Mouse (Mus musculus) gastrocnemius, postnatal 10 days (tissue): ENCODE results near the gene Fkrp. TPM values are rescaled to one million over a fixed set of nuclear protein-coding genes. Genes with fewer than 3 reads are reported as not detected.

Source experiments
- DNase-seq: peaks from one replicate; pipeline ENCODE4 v3.0.0; 2021; ENCODE audit warnings: mixed read lengths
- total RNA-seq, 2 experiments: library from RNA; stranded (reverse); gene quantifications; 2 replicates each; pipeline ENCODE4 v1.2.3; 2021

The Fkrp gene
- total RNA-seq, 2 experiments from 2014 or later: 23.2 to 23.3 TPM

DNA sequence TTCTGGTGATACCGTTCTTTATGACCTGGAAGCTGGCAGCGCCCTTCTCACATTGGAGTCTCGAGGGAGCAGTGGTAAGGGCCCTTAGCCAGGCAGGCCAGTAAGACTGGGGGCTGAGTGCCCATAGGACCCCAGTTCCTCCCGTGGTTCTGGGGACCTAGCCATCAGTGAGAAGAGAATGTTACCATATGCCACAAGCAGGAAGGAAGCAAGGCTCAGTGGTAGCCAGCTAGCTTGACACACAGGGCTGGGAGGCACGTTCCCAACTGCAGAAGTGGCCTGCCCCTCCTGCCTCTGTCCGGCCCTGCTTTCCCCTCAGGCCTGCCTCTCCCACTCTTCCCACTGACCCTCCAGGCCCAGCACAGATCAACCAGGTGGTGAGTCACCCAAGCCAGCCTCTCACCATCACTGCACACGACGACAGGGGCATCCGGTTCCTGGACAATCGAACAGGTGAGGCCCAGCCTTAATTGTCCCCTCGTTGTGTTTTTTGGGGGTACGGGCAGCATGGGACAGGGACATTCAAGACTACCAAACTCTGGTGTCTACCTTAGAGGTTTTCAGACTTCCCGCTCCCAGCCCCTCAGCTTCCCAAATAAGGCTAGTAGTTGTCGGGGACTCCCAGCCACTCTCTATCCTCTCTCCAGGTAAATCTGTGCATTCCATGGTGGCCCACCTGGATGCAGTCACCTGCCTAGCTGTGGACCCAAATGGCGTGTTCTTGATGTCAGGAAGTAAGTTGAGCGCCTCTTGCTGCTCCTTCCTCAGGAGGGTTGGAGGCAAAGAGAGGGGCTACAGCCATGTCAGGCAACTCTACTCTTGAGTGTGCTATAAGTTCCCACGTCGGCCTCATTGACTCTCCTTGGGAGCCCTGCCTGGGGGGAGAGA, 21.6 kb upstream of the Fkrp start:
- no peak for DNase-seq

GRCm38 (mm10) chr7:16830449-16830848, 13.9 kb upstream of the Fkrp start:
- no peak for DNase-seq

DNA sequence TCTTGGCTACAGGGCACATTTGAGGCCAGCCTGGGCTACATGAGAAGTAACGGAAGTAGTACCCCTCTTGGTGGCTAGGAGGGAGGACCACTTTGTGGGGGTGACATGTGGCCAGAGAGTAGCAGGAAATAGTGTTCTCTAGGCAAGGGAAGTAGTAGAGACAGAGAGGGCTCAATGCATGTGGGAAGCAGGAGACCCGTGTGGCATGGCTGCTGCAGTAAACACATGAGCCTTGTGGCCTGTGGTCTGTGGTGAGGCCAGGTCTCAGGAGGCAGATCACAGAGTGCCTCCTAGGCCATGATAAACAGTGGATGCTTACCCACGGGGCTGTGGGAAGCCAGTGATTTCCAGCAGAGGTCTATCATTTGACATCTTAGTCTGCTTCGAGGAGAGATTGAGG, 10.7 kb upstream of the Fkrp start:
- no peak for DNase-seq

DNA sequence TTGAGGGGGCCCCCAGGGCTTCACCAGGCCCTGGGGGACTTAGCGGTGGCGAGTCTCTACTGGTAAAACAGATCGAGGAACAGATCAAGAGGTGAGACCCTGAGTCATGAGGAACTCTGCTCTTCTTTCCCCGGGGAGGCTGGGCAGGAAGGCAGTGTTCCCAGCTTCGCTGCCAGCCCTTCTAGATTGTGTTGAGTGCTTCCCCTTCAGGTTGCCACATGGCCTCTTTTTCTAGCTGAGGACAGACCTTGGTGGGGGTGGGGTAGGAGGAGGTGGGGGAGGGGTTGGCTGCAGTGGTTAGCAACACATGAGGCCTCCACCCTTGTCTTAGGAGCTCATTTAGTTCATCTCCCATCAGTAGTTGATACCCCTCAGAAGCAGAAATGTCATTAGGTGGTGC, 10.0 kb upstream of the Fkrp start:
- DNase-seq: no peak

- no peak for DNase-seq
Observed at GRCm38 (mm10) chr7:16825785-16826184, 9.3 kb upstream of the Fkrp start.

- DNase-seq: no peak
Observed at GRCm38 (mm10) chr7:16823734-16824133, 7.2 kb upstream of the Fkrp start.

GRCm38 (mm10) chr7:16821669-16822101, 5.2 kb upstream of the Fkrp start:
- no peak for DNase-seq

GRCm38 (mm10) chr7:16821091-16821490, 4.6 kb upstream of the Fkrp start:
- no peak for DNase-seq

GRCm38 (mm10) chr7:16820271-16820763, 3.8 kb upstream of the Fkrp start:
- no peak for DNase-seq

DNA sequence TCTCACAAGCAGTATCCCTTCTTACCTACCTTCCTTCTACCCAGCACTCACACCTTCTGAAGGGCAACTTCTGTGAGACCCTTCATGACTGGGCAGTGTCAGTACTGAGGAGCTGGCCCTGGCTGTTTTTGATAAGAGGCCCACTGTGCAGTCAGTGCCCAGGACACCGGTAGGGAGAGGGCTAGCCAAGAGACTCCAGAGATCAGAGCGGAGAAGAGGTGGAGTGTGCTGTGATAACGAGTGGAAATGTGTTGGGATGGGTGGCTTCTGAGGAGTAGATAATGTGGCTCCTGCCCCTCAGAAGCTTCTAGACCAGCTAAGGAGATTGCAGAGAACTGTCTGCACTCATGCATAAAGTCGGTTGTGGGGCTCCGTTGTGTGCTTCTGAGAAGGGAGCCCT, 3.3 kb upstream of the Fkrp start:
- DNase-seq: no peak

DNA sequence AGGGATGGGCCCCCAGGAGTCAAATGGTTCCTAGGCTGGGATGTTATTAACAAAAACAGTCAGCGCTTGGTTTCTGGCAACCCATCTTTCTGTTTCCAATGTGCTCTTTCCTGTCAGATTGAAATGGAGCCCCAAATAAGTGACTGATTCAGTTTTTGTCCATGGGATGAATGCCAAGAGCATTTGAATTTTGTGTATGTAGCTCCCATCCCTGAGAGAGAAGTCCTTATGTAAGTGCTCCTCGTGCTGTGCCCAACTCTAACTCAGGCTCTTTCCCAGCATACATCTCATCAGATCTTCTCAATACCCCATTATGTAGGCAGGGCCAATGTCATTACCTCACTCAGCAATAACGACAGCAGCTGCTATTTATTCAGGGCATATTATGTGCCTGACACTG, 1.2 kb upstream of the Fkrp start:
- no peak for DNase-seq

DNA sequence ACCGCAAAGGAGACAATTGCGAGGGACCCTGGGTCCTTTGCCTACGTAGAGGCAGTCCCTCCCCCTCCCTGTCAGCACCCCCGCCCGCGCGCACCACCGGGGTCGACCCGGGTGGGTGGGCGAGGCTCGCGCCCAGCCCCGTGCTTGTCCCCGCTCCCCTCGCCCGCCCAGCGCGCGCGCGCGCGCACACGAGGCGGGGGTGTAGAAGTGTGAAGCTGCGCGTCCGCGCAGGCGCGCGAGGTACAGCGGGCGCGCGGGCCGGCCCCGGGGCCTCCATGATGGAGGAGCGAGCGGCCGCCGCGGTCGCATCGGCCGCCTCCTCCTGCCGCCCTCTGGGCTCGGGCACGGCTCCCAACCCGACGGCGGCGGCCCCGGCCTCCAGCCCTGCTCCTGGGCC, 456 bp downstream of the Fkrp start:
- DNase-seq: peak; percentile 77

- DNase-seq: no peak
Observed at GRCm38 (mm10) chr7:16815351-16815941, 1.1 kb downstream of the Fkrp start, which contains the start of gene Strn4. Gene Strn4, plus strand, starts transcription at chr7:16815889.

DNA sequence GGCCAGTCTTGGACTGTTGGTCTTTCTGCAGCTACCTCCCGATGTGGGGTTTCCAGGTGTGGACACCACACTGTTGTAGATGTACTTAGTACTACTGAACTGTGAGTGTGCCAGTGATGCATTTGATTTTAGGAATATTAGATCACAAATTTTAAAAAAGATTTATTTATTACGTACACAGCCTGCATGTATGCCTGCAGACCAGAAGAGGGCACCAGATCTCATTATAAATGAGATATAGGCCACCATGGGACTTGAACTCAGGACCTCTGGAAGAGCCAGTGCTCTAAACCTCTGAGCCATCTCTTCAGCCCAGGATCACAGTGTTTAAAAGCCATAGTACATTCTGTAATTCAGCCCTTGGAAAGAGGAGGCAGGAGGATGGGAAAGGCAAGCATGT, 4.0 kb downstream of the Fkrp start:
- no peak for DNase-seq

GRCm38 (mm10) chr7:16811649-16812070, 4.9 kb downstream of the Fkrp start:
- no peak for DNase-seq

DNA sequence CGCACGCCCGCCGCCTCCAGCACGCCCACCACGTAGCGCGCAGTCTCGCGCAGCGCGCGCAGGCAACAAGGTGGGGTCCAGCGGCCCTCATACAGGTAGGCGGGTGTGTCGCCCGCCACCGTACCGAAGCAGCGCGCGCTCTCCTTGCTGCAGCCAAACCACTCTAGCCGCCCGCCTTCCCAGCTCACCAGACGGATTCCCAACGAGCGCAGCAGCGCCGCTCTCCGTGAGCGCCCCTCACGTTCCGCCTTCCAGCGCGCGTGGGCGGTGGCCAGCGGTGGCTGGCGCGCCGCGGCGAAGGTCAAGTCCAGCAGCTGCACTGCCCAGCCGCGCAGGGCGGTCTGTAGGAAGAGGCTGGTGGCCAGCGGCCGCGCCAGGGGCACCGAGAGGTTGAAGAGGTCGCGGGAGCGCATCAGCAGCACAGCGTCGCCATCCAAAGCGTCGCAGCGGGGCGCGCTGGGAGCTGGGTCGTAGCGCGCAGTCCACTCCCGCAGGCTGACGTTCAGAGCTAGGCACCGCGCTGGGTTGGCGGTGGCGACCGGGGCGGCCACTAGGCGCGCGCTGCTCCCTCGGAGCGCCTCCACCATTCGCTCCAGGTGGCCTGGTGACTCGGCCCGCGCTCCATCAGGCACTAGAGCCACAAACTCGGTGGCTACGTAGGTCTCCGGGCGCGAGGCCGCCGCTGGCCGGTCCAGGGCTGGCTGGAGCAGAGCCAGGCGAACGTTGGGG, 5.4 kb downstream of the Fkrp start:
- DNase-seq: peak; percentile 43

- DNase-seq: no peak
Observed at GRCm38 (mm10) chr7:16810399-16810919, 6.1 kb downstream of the Fkrp start.

DNA sequence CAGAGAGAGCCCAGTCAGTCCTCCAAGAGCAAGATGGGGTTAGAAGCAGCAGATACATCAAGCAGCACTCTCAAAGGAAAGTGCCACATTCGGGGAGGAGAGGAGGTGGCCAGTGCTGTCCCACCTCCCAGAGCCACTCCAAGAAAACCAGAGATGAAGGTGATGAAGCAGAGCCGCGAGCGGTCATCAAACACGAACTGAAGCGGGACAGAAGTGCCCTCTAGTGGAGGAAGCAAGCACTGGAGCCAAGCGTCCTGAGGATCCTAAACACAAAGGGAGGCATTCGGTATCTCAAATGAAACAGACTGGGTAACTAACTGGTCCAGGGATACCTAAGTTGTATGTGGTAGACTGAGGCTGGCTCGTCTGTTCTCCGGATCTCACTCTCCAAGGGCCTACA, 6.8 kb downstream of the Fkrp start:
- peak; percentile 69 for DNase-seq

- DNase-seq: no peak
Observed at GRCm38 (mm10) chr7:16808647-16809046, 7.9 kb downstream of the Fkrp start.

DNA sequence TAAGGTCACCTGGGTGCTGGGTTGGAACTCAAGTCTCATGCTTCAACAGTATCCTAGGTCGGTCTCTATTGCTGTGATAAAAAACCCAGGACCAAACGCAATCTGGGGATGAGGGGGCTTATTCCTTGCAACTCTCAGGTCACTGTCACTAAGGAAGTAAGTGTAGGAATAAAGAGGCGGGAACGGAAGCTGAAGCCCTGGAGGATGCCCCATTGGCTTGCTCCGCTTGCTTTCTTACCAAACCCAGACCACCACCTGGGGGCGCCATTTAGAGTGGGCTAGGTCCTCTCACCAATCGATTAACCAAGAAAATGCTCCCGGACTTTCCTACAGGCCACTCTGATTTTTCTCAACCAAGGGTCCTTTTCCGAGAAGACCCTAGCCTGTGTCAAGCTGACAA, 8.6 kb downstream of the Fkrp start:
- DNase-seq: no peak

DNA sequence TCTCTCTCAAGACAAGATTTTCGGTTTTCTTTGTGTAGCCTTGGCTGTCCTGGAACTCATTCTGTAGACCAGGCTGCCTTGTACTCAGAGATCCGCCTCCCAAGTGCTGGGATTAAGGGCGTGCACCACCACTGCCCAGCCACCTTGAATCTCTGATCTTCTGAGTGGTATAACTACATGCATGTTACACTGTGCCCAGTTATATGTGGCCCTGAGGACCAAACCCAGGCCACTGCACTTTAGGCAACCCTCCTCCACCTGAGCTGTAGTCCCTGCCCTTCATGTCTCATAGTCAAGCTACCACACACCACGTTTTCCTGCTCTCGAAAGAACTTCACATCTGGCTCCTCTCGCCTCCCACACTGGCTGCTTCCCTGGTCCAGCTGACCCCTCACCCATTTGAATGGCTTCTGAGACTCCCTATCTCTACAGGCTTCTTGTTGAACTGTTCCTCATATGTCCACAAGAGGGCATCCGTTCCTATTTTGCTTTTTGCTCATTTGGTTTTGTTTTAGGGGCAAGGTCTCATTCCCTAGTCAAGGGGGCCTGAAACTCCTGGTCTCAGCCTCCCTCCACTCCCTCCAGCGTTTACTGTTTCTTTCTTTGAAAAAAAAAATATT, 12.0 kb downstream of the Fkrp start:
- no peak for DNase-seq

DNA sequence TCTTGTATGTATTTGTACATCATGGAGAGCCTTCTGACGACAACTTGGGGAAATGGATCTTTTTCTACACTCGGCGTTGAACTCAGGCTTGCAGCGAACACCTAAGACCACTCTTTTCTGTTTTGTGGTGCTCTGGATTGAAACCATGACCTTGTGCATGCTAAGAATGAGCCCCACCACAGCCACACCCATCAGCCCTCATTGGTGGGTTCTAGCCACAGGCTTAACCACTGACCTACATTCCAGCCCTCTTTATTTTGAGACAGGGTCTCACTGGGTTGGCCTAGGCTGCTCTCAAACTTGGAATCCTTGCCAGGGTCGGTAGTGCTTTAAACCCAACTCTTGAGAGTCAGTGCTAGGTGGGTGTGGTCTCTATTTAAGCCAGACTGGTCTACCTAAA, 21.6 kb downstream of the Fkrp start:
- DNase-seq: no peak
